Mouse (Mus musculus): ENCODE results near the gene Cdh22.

DNA sequence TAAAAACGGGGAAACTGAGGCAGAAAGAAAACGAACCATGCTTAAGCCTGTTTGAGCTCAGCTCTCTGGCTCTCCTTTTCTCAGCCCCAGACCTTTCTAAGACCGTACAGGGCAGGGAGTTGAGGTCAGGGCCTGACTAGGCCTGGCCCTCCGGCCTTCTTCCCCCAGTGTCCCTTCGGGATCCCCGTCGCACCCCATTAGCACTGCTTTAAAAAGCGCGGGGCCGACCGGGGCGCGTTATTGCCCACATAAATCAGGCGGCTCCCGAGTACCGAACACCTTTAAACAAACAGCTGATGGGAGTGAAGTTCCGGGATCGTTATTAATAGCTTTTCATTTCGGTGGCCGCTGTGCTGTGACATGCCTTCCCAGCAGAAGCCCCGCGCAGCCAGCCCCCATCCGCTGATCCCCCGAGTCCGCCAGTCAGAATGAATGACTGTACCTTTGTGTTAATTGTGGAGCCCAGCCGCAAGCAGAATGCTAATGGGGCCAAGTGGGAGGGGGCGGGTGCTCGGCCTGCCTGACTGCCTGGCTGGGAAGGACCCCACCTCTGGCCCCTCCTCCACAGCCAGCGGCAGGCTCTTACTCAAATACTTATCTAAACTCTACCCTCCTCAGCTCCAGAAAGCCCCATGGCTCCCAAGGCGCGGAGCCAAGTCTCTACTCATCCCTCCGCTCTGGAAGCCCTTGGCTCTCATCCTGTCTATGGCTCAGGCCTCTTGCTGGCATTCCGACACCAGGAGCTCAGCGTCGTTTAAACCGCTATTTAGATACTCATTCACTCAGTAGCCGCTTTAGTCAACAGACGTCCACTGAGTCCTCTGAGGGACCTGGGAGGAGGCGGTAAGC is 19.3 kb downstream of the Cdh22 start:
- TF ChIP-seq TAL1 (IDR thresholded peaks at IDR 0.05; ENCODE audit: low read length) (no peak), GATA1 (IDR thresholded peaks at IDR 0.05; ENCODE audit: low read length) (no peak)

Measured in erythroblast, embryonic 14.5 days (primary cell).